Mouse (Mus musculus): Measurements from ENCODE around the gene Grifin. TPM values are rescaled to one million over a fixed set of nuclear protein-coding genes. Genes with fewer than 3 reads are reported as not detected.
A peak's percentile ranks its signal among the peaks of the same experiment; 100 is the strongest.

Grifin gene
- total and polyA plus RNA-seq, 2 experiments from 2014 or later = 0.36 TPM; not detected in 1

DNA sequence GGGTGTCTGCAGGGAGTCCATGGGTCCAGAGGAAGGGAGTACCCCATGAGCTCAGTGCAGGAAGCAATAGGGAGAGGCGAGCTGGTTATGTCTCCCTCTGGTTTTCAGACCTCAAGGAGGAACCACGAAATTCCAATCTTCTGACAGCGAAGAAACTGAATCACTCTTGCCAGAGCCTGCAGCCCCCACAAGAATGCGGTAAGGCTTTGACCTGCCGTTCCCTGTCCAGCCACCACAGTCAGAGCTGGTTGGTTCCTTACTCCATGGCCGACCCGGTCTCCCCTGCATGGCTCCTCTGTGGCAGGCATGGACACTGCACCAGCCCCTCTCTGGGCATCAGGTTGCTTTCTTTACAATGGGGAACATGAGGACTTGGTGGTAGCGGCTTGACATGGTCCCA lies 39.5 kb upstream of the Grifin start:
- ATAC-seq (no peak), DNase-seq (no peak)
- no peaks in the 10 kb centered on the region for H3K36me3 ChIP-seq (ENCODE audit: insufficient read depth)
- peaks cover 4% of the 10 kb centered on the region; the same call in 1 of the 2 replicates for H3K4me1 ChIP-seq (ENCODE audit: insufficient read depth)
- H3K27ac ChIP-seq (ENCODE audit: low read depth, low read length) = no peak overlapping the region
- peaks cover 23% of the 10 kb centered on the region for H3K27me3 ChIP-seq (ENCODE audit: insufficient read depth, low read length)
- no peak overlapping the region for H3K4me3 ChIP-seq (ENCODE audit: low read depth, low read length)
- no peak for TF ChIP-seq CTCF (IDR thresholded peaks at IDR 0.05; ENCODE audit: low read depth)
- H3K4me2 ChIP-seq (ENCODE audit: low read depth) = no peak overlapping the region
- H3K9me3 ChIP-seq (ENCODE audit: low read length) = no peaks in the 10 kb centered on the region
- H3K9ac ChIP-seq = no peak overlapping the region
- WGBS = 87% methylated on average over 8 of the region's 8 CpGs

DNA sequence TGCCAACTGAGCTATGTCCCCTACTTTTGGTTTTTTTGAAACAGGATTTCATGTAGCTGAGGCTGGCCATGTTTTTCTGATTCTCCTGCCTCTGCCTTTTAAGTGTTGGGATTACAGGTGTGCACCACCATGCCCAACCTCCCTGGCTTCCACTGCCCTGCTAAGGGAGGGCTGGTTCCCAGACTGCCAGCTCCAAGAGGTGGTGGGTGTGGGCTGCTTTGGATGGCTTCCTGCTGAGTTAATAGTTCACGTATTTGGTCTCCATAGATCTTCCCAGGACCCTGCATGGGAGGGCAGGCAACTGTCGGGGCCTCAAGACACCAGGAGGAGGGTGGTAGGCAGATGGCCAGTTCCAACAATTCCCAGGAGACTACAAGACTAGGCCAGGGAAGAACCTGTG lies 37.7 kb upstream of the Grifin start:
- no peak for ATAC-seq
- Histone ChIP-seq H3K36me3 (ENCODE audit: insufficient read depth) (no peaks in the 10 kb centered on the region), H3K4me2 (ENCODE audit: low read depth) (no peak overlapping the region), H3K27ac (ENCODE audit: low read depth, low read length) (no peak overlapping the region), H3K9me3 (ENCODE audit: low read length) (no peaks in the 10 kb centered on the region), H3K4me1 (ENCODE audit: insufficient read depth) (peaks cover 4% of the 10 kb centered on the region; the same call in 1 of the 2 replicates), H3K27me3 (ENCODE audit: insufficient read depth, low read length) (peaks cover 18% of the 10 kb centered on the region), H3K9ac (no peak overlapping the region), H3K4me3 (ENCODE audit: low read depth, low read length) (no peak overlapping the region)
- 66% methylated on average over 2 of the region's 2 CpGs for WGBS
- TF ChIP-seq CTCF (IDR thresholded peaks at IDR 0.05; ENCODE audit: low read depth) = no peak
- DNase-seq = no peak

DNA sequence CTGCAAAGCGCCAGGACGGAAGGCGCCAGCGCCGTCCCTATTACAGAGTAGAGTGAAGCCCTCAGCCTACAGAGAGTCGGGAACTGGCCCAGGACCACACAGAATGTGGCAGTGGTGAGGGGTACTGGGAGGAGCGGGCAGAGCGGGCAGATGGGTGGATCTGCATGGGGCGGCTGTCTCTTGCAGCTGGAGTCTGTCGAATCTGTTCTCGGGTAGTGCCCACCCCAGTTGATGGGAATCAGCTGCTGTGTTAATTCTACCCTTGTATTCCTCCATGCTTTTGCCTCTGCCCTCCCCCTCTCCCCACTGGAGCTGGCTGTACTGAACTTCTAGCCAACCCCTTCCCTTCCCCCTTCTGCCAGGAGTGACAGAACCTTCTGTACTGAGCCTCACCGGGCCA lies 36.8 kb upstream of the Grifin start:
- H3K9ac ChIP-seq = no peak overlapping the region
- H3K4me2 ChIP-seq (ENCODE audit: low read depth) = no peak overlapping the region
- DNase-seq (no peak), ATAC-seq (peak; percentile 79)
- H3K4me1 ChIP-seq (ENCODE audit: insufficient read depth) = peaks cover under 1% of the 10 kb centered on the region; the same call in 1 of the 2 replicates
- no peaks in the 10 kb centered on the region for H3K36me3 ChIP-seq (ENCODE audit: insufficient read depth)
- TF ChIP-seq CTCF (IDR thresholded peaks at IDR 0.05; ENCODE audit: low read depth) = no peak
- no peak overlapping the region for H3K27ac ChIP-seq (ENCODE audit: low read depth, low read length)
- H3K9me3 ChIP-seq (ENCODE audit: low read length) = no peaks in the 10 kb centered on the region
- H3K4me3 ChIP-seq (ENCODE audit: low read depth, low read length) = no peak overlapping the region
- H3K27me3 ChIP-seq (ENCODE audit: insufficient read depth, low read length) = peaks cover 12% of the 10 kb centered on the region
- WGBS = 64% methylated on average over 12 of the region's 12 CpGs

DNA sequence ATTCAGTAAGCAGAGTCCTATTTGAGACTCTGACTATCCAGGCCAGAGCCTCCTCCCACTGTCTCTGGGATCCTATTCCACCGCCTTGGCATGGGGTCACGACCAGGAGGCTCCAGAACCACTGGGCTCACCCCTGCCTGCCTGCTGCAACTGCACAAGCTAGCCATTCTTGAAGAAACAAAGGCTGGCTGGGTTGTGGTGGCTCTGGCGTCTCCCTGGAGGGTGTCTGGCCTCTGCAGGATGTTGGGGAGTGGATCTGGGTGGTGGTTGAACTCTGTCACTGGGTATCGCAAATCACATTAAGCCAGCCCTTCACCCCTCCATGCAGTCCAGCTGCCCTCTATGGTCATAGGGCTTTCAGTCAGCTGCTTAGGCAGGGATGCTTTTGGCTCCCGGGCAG lies 35.1 kb upstream of the Grifin start:
- H3K4me2 ChIP-seq (ENCODE audit: low read depth) = no peak overlapping the region
- no peak for ATAC-seq

DNA sequence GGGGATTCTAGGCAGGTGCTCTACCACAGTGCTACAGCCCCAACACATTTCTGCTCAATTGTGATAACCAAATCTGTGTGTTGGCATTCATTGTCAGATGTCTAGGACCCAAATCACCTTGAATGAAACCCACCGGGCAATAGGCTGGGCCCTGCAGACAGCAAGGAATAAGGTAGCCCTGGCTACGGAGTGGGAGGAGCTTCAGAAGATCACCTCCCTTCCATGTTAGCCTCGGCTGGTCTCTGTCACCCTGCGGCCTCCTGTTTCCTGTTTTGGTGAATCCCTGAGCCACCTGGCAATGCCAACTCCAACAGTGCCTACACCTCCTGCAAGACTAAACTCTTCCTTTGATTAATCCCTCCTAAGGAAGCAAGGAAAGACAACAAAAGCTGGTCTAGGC lies 32.9 kb upstream of the Grifin start:
- no peaks in the 10 kb centered on the region for H3K4me1 ChIP-seq (ENCODE audit: insufficient read depth)
- no peak overlapping the region for H3K27ac ChIP-seq (ENCODE audit: low read depth, low read length)
- H3K4me3 ChIP-seq (ENCODE audit: low read depth, low read length) = no peak overlapping the region
- H3K36me3 ChIP-seq (ENCODE audit: insufficient read depth) = no peaks in the 10 kb centered on the region
- no peak for DNase-seq
- TF ChIP-seq CTCF (IDR thresholded peaks at IDR 0.05; ENCODE audit: low read depth) = no peak
- ATAC-seq = no peak
- H3K4me2 ChIP-seq (ENCODE audit: low read depth) = no peak overlapping the region
- H3K9me3 ChIP-seq (ENCODE audit: low read length) = no peaks in the 10 kb centered on the region
- H3K27me3 ChIP-seq (ENCODE audit: insufficient read depth, low read length) = no peaks in the 10 kb centered on the region
- 86% methylated on average over 4 of the region's 4 CpGs for WGBS
- H3K9ac ChIP-seq = no peak overlapping the region

More for the DNA sequence above, 35.1 kb upstream of the Grifin start:
- Histone ChIP-seq H3K27me3 (ENCODE audit: insufficient read depth, low read length) (no peaks in the 10 kb centered on the region), H3K4me3 (ENCODE audit: low read depth, low read length) (no peak overlapping the region), H3K9me3 (ENCODE audit: low read length) (no peaks in the 10 kb centered on the region), H3K36me3 (ENCODE audit: insufficient read depth) (no peaks in the 10 kb centered on the region), H3K4me1 (ENCODE audit: insufficient read depth) (no peaks in the 10 kb centered on the region), H3K9ac (no peak overlapping the region), H3K27ac (ENCODE audit: low read depth, low read length) (no peak overlapping the region)
- TF ChIP-seq CTCF (IDR thresholded peaks at IDR 0.05; ENCODE audit: low read depth) = no peak
- DNase-seq = no peak
- WGBS = 78% methylated on average over 5 of the region's 5 CpGs

DNA sequence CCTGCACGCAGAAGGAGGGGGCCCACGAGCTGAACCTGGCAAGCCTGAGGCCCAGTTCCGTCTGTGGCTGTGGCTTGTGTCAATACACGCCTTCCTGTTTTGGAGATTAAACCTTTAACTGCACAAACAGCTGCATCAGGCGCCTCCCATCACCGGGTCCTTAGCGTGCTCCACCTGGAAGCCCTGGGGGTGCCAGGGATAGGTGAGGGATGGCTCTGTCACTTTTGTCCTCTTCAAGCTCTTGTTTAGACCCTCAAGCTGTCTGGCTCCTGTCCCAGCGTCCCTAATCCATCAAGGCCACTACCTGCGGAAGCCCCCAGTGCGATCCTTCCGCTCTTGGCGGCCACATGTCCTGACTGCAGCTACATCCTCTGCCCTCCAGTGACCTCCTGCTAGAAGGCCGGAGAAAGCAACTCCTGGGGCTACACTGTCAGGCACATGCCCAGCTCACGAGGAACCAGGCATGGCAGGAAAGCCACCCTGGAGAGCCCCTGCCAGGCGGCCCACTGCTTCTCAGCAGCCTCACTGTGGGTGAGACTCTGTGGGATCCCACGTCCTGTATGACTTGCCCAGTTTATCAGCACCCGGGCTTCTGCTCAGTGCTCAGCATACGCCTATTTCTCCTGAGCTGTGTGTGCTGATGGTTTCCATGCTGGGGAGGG lies 32.2 kb upstream of the Grifin start:
- H3K4me2 ChIP-seq (ENCODE audit: low read depth) = no peak overlapping the region
- H3K9ac ChIP-seq = no peak overlapping the region
- no peak for TF ChIP-seq CTCF (IDR thresholded peaks at IDR 0.05; ENCODE audit: low read depth)
- 77% methylated on average over 18 of the region's 18 CpGs for WGBS
- H3K36me3 ChIP-seq (ENCODE audit: insufficient read depth) = no peaks in the 10 kb centered on the region
- ATAC-seq (no peak), DNase-seq (no peak)
- no peaks in the 10 kb centered on the region for H3K27me3 ChIP-seq (ENCODE audit: insufficient read depth, low read length)
- H3K9me3 ChIP-seq (ENCODE audit: low read length) = no peaks in the 10 kb centered on the region
- no peaks in the 10 kb centered on the region for H3K4me1 ChIP-seq (ENCODE audit: insufficient read depth)
- no peak overlapping the region for H3K27ac ChIP-seq (ENCODE audit: low read depth, low read length)
- H3K4me3 ChIP-seq (ENCODE audit: low read depth, low read length) = no peak overlapping the region

DNA sequence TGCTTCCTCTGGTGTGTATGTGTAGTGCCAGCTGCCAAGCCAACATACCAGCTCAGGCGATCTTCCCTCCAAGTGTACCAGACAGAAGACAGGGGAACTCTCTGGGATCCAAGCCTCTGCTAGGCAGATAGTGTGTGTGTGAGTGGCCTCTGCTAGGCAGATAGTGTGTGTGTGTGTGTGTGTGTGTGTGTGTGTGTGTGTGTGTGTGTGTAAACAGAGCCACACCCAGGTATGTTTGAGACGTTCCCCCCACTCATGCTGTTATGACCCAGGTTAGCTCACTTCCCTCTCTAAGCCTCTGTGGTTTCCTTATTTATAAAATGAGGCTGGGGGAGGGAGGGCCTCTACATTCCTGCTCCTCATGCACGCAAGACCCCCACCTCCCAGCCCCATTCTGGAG lies 31.6 kb upstream of the Grifin start:
- 58% methylated on average over 3 of the region's 3 CpGs for WGBS

More for the DNA sequence above, 31.6 kb upstream of the Grifin start:
- ATAC-seq = no peak
- H3K9me3 ChIP-seq (ENCODE audit: low read length) = no peaks in the 10 kb centered on the region
- no peak overlapping the region for H3K9ac ChIP-seq
- H3K4me3 ChIP-seq (ENCODE audit: low read depth, low read length) = no peak overlapping the region
- H3K4me2 ChIP-seq (ENCODE audit: low read depth) = no peak overlapping the region
- no peak for DNase-seq
- no peak overlapping the region for H3K27ac ChIP-seq (ENCODE audit: low read depth, low read length)
- no peak for TF ChIP-seq CTCF (IDR thresholded peaks at IDR 0.05; ENCODE audit: low read depth)
- H3K36me3 ChIP-seq (ENCODE audit: insufficient read depth) = no peaks in the 10 kb centered on the region
- H3K4me1 ChIP-seq (ENCODE audit: insufficient read depth) = no peaks in the 10 kb centered on the region
- H3K27me3 ChIP-seq (ENCODE audit: insufficient read depth, low read length) = no peaks in the 10 kb centered on the region

Measured in forebrain, postnatal 0 days (tissue).